Mouse (Mus musculus) layer of hippocampus, postnatal 25 days (tissue): Measurements from ENCODE around the gene Pgr15l. TPM values are rescaled to one million over a fixed set of nuclear protein-coding genes. Genes with fewer than 3 reads are reported as not detected.
A peak's percentile ranks its signal among the peaks of the same experiment; 100 is the strongest.

Experiments used
- DNase-seq, 2 experiments: peaks; one replicate each; pipeline ENCODE4 v3.0.0; 2022; ENCODE audit warnings: mixed read lengths in 2 of 2, low spot score in 1 of 2; ENCODE audit errors: extremely low spot score in 1 of 2
- total RNA-seq, 2 experiments: library from RNA; stranded (reverse); gene quantifications; 2 replicates each; pipeline ENCODE4 v1.2.3; 2021

Pgr15l gene
- total RNA-seq = under 1 TPM; 0.16 to 0.27 TPM

DNA sequence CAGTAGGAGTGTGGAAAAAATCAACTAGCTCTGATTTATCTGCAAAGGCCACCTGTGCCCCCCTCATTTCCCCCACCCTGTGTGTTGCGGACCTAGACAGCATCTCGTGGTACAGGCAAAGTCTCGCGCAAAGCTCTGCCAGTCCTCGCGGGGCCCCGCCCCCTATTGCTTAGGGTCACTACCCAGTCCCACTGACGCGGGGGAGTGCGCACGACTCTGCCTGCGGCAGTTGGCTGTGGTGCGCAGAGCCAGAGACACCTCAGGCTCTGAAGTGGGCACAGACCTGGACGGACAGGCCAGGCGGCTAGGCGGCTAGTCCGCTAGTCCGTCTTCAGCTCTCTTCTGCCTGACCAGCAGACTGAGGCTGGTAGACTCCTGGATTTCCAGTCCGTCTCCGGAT lies at the start of gene Pgr15l:
Gene Pgr15l, plus strand, starts transcription at position 228 of the 400 bp plus-strand sequence.
- no peak for DNase-seq

DNA sequence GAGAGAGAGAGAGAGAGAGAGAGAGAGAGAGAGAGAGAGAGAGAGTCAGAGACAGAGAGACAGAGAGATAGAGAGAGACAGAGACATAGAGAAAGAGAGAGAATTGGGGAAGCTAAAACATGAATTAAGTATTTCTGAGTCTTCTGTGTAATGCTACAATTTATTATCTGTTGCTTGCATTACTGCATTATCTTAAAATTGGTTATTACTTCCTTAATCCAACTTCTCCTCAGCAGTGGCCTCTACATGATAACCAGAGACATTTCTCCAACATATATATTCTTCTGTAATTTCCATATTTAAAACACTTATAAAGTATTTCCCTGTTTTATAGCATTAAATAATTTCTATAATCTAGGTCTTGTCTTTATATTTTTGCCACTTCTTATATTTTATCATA lies 44.9 kb upstream of the Pgr15l start:
- no peak for DNase-seq

- peak in 1 of 2 experiments; percentile 3 for DNase-seq
Observed at GRCm38 (mm10) chrX:97069816-97070215, 2.6 kb upstream of the Pgr15l start.
